Mouse (Mus musculus): ENCODE measurements around the gene Gm16434.
"Not testable (repeated sequence)": the region's sequence is repeated elsewhere in the genome, so short reads cannot be mapped to it uniquely, and the experiment has no call there.

Gene Gm16434

DNA sequence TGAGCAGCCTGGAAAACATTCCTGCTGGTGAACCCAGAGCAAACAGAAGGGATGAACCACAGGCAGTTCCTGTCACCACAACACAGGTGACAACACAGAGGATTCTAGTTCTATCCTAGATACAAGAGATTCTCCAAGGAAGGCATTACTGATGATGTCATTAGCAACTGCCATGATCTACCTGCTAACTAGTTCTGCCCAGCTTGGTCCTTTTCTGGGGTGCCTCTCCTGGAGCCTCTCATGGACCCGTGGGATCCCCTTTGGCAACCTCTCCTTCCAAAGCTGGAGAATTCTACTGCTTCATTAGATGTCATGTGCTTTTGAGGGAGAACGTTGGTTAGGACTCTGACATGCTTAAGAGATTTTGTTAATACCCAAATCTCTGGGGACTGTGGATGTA lies at the start of gene Gm16434:
Gm16434 (minus strand) TSS at position 101 of the 400 bp plus-strand sequence.
- not testable (repeated sequence) for DNase-seq

GRCm38 (mm10) chr14:7243498-7243897 lies 49.2 kb upstream of the Gm16434 start:
- peak; percentile 10 to 22 for DNase-seq

- DNase-seq, result peak in 1 of 2 experiments; percentile 0
Measured at GRCm38 (mm10) chr14:7200070-7200469, 5.7 kb upstream of the Gm16434 start.

GRCm38 (mm10) chr14:7174483-7174971 lies 19.8 kb downstream of the Gm16434 start, which contains the start of gene Gm3512:
Gm3512 (minus strand) TSS chr14:7174533.
- DNase-seq, result peak; percentile 1

All from cerebellum, postnatal 14 days (tissue).